Mouse (Mus musculus): ENCODE measurements around the gene Mrtfb. TPM values are rescaled to one million over a fixed set of nuclear protein-coding genes. Genes with fewer than 3 reads are reported as not detected.

Mrtfb gene
- polyA plus RNA-seq, 2 experiments from 2014 or later: 11.9 to 14.2 TPM

- no peak for ATAC-seq
These were observed 149.1 kb downstream of the Mrtfb start for GRCm38 (mm10) chr16:13405403-13405802.

DNA sequence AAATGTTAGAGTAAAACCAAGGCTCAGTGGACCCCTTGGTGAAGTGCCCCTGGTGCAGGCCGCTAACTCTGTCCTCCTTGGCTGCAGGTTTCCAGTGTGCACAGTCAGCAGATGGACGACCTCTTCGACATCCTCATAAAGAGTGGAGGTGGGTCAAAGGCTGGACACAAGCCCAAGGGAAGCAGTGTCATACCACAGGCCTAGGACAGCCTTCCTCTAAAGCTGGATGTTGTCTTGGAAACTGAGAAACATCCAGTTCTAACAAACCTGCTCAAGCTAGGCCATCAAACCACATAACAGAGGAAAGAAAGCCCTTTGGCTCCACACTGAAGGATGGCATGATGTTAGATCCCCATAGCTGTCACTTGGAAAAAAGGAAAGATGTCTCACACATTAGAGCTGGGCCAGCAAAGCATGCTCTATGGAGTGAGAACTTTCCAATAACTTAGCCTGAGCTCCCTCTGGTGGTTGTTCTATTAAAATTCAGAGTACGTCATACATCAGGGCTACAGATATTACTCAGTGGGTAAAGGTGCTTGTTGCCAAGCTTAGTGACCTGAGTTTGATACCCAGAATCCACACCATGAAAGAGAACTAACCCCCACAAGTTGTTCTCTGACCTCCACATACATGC is 153.4 kb downstream of the Mrtfb start:
- ATAC-seq: peak; percentile 85

DNA sequence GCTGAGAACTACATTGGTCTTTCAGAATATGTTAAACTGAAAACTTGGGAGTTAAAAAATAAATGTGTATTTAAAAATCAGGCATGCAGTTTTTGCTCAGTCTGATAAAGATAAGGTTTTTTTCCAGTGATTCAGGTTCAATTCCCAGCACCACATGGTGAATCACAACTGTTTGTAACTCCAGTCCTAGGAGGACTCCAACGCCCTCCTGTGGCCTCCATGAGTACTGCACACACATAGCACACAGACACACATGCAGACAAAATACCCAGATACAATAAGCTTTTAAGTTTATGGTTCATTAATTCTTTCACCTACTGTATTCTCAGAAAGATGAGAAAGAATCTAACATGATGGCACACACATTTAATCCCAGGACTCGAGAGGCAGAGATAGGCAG is 154.5 kb downstream of the Mrtfb start:
- no peak for ATAC-seq

GRCm38 (mm10) chr16:13411531-13411930 is 155.2 kb downstream of the Mrtfb start:
- no peak for ATAC-seq

DNA sequence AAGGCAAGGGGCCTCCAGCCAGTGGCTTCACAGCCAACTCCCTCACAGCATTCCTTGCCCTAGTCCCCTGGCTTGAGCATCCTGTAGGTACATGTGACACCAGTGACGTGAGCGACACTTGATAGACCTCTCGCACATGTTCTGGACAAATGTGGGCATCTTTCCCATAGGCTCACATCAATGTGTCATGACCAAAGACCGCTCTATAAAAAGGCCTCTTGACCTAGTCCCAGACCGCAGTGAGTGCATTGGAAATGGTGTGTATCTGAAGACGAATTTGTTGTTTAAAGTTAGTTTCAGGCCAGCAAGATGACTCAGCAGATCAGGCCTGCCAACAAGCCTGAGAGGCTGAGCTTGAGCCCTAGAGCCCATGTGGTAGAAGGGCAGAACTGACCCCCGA is 158.3 kb downstream of the Mrtfb start:
- ATAC-seq: no peak

DNA sequence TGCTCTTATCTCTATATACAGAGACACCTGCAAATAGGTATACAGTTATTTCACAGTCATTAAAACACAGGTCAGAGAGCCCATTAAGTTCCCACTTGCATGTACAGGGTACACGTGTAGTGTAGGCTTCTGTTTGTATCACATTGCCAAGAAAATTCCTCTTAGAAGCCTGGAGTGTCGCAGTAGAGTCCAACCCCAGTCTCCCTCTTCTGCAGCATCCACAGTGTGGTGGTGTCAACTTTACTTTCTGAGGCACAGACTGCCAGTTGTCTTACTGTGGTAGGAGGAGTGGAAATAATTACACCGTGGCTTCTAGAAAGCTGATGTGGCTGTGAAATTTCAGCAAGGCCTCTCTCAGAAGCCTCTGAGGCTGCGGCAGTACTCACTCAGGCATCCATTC is 158.7 kb downstream of the Mrtfb start:
- no peak for ATAC-seq

DNA sequence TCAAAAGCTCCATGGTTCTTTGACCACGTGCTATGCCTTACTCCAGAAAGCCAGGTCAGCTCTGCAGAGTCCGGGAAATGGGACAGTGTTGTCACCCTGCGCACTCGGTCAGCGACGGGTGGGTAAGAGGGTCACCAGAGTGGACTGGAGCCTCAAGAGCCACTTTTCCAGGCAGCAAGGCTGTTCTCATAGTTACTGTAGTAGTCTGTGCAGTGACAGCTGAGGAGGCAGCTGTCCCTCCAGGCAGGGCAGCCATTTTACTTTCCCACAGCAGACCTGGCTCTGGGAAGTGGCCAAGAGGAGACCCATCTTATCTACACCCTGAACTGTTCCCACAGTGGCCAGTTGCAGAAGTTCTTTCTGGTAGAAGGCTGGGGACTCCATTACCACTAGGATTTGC is 159.2 kb downstream of the Mrtfb start:
- no peak for ATAC-seq

DNA sequence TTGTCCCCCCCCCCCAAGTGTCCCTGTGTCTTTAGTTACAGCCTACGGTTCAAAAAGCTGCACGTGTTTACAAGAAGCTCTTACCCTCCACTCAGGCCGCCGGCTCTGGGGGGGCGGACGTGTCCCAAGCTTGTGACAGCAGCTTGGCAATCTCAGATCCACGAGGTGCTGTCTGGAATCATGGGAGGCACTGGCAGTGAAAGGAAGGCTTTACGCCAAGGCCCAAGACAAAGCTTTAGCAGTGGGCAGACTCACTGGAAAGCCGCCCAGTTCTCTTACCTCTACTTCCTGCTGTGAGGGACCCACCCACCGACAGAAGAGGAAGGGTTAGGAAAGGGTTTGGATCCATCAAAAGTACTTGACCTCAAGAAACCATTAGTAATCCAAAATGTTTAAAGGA is 160.2 kb downstream of the Mrtfb start:
- ATAC-seq: no peak

- no peak for ATAC-seq
These were observed 161.6 kb downstream of the Mrtfb start for GRCm38 (mm10) chr16:13417904-13418303.

GRCm38 (mm10) chr16:13419752-13420151 is 163.5 kb downstream of the Mrtfb start:
- no peak for ATAC-seq

- no peak for ATAC-seq
These were observed 166.2 kb downstream of the Mrtfb start for GRCm38 (mm10) chr16:13422522-13422921.

DNA sequence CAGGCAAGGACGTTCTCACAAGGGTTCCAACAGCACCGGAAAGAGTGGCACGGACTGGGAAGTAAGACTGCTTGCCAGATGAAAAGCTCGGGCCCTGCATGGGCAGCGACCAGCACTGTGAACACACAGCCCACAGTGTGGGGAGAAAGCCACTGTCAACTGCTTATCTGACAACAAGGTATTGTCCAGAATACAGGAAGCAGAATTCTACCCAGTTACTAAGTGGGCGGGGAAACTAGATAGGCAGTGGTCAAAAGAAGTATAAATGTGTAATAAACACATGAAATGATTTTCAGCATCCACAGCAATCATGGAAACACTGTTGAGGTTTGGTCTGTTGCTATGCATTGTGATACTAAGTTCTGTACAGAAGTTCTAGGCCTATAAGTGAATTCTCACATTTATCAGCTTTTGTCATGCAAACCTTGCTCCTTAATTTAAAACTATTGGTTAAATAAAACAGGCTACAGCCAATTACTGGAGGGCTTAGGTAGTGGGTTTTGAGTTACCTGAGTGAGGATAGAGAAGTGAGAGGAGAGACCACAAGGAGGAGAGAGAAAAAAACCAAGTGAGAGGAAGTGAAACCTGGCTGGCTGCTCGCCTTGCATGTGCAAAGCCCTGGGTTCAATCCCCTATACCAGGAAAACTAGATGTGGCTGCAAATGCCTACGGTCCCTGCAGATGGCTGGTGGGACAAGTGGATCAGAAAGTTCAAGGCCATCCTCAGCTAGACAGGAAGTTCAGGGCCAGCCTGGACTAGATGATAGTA is 167.5 kb downstream of the Mrtfb start:
- ATAC-seq: no peak

- no peak for ATAC-seq
These were observed 169.5 kb downstream of the Mrtfb start for GRCm38 (mm10) chr16:13425804-13426203.

DNA sequence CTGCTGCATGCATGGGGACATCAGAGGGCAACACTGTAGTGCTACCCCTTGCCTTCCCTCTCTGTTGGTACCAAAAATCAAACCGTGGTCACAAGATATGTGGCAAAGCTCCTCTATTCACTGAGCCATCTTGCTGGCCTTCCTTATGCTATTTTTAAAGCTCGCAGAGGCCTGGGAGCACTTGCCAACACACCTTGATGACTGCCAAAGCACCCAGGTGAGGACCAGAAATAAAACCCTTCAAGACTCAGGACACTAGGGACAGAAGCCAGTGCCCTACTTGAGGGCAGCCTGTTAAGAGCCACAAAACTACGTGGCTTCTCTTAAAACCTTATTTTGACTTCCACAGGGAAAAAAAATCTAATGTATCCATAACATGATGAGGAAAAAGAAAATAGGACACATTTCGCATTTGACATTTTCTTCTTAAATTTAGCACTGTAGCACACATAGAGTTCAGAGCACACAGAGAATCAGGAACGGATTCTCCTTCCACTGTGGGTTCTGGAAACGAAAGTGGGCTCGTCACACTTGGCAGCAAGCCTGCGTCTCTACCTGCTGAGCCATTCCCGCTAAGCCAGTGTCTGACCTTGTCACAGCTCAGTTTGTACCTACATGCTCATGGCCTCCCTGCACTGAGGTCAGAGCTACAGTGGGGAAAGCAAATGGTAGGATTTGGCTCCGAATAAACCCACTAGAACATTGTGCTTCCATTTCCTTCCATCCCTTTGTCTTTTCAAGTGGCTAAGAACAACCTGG is 170.7 kb downstream of the Mrtfb start:
- ATAC-seq: no peak

GRCm38 (mm10) chr16:13428077-13428476 is 171.8 kb downstream of the Mrtfb start:
- ATAC-seq: peak; percentile 83

DNA sequence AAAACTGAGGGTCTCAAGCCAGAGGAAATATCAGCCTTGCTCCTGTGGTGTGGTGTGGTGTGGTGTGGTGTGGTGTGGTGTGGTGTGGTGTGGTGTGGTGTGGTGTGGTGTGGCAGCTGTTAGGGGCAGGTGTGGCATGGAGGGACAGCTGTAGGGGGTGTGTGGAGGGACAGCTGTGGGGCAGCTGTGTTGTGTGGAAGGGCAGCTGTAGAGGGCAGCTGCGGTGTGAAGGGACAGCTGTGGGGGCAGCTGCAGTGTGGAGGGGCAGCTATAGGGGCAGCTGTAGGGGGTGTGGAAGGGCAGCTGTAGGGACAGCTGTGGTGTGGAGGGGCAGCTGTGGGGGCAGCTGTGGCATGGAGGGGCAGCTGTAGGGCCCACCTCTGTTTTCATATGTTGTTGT is 172.5 kb downstream of the Mrtfb start:
- no peak for ATAC-seq

DNA sequence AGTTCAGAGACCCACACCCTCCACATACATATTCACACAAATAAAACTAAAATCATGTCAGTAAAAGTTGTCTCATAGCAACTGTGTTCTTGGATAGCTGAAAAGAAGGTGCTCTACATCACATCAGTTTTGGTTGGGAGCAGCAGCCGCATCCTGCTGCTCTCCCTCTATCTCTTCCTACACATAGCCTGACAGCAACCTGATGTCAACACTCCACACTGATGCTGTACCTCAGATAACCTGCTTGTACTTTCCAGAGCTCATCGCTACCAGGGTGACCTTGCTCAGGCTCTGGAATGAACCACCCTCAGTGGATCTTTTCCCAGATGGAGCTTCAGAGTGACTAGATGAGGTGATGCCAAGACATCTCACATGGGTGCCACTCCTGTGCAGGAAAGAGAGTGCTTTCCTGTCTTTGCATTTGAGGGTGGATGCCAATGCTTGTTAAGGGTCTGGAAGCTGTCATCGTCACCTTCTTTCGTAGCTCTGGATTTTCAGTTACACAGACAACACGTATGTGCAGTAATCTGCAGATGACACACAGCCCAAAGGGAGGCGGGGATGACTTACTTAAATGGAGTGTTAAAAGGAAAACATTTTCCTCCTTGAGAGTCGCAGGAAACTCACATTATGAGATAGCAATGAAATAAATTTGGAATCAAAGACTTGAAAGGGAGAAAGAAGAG is 173.8 kb downstream of the Mrtfb start:
- no peak for ATAC-seq

DNA sequence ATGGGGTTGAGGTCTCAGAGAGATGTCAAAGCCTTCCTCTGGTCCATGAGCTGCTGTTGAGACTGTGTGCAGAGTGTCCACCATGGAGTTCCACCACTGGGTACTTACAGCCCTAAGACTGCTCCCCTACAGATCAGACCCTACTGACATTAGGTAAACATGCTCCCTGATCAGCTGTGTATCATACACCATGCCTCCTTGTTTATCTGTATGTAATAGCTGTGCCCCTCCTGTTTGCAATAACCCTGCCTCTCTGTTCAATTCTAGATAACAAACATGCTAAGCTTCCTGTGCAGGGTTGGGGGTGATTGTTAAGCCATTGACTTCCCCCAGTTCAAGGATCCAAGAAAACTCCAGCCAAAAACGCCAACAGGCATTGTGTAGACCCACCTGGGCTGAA is 174.7 kb downstream of the Mrtfb start:
- no peak for ATAC-seq

DNA sequence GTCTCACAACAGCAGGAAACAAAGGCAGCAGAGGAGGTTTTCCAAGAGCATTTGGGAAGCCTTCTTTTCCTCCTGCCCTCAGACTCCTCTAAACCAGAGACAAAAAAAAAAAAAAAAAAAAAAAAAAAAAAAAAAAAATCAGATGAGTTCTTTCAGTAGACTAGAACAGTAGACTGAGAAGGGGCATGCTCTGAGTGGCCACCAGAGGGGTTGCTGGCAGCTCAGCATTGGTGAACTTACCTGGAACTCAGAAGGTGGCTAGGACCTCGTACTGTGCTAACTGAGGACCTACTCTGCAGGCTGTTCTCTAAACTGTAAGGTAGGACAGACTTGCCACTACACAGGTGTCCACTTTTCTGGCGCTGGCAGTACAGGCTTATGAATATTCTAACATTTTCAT is 179.3 kb downstream of the Mrtfb start:
- ATAC-seq: no peak

- peak; percentile 89 for ATAC-seq
These were observed 180.9 kb downstream of the Mrtfb start for GRCm38 (mm10) chr16:13437037-13437769.

- peak; percentile 13 for ATAC-seq
These were observed 181.6 kb downstream of the Mrtfb start for GRCm38 (mm10) chr16:13437770-13438372.

DNA sequence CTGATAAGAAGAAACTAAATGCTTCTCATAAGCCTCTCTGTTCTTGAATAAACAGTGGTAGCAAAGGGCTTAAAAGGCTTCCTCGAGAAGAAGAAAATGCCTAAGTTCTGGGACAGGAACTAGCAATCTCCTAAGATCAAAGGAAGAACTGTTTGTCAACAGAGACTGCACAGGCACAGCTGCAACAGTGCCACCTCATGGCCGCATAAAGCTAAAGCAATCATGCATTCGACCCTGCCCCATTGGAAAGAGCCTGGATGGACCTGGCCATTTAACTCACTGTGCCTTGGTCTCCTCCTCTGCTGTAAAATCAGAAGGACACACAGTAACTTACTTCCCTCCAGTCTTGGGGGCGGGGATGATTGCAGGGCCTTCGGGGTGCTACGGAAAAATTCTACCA is 184.2 kb downstream of the Mrtfb start:
- peak; percentile 48 for ATAC-seq

Data from activated CD4-positive, CD25-positive, alpha-beta regulatory T cell, adult 4 months (primary cell).